Comparison of ENCODE assay signal across 10 mouse cellular contexts in genomic region chr11:117989926-117990325, GRCm38 (mm10). TPM values are rescaled to one million over a fixed set of nuclear protein-coding genes. Genes with fewer than 3 reads are reported as not detected.
DNase-seq lines count a peak whose midpoint lies in the region; TF ChIP-seq lines count a peak whose summit lies in the region.
"Had no signal": no experiment of that assay in that cellular context is flagged by ENCODE, and none has a peak within 500 bp of the region (broad histone marks: within the 10 kb centered on the region; RNA-seq: fewer than 3 reads in every experiment).

No protein-coding gene starts in this region.

- peaks cover 4% of the 10 kb centered on the region; the same call in 1 of the 2 replicates for H3K79me2 ChIP-seq in heart, adult 2 months (replicated peaks; ENCODE audit: control insufficient read depth, insufficient read depth, low read length)

- no peak for TF ChIP-seq EP300 in heart, adult 2 months (IDR thresholded peaks at IDR 0.05; ENCODE audit: insufficient read depth, low read depth, low read length)

- peak in 1 of 2 experiments; percentile 20 for DNase-seq in heart, adult 2 months
- DNase-seq in heart, postnatal 4 days, result no peak
- DNase-seq in spleen, adult 2 months (ENCODE audit: low read depth in 1 of 2, low spot score in 2 of 2), result no peak
- no peak for DNase-seq in spleen, postnatal 4 days (ENCODE audit: low spot score in 2 of 2)
- peak; percentile 57 for DNase-seq in c-Kit-positive CD71-positive TER-119-positive erythroid progenitor cells, embryonic 14.5 days (ENCODE audit: low spot score)
- peak; percentile 39 for DNase-seq in splenic B cell, adult 2 months (ENCODE audit: low read depth, low spot score)
- no peak for DNase-seq in spleen, postnatal 36 days (ENCODE audit: low spot score in 2 of 2)
- no peak for DNase-seq in urinary bladder, postnatal 4 days (ENCODE audit: low spot score in 2 of 2)

- no peak overlapping the region; the same call in 1 of the 2 replicates for H3K27ac ChIP-seq in heart, adult 2 months
- H3K27ac ChIP-seq in spleen, adult 2 months (ENCODE audit: insufficient read depth, low read length), result no peak overlapping the region
- H3K27ac ChIP-seq: embryonic facial prominence, embryonic 12.5 days; stomach, embryonic 15.5 days had no signal

- H3K4me3 ChIP-seq in heart, adult 2 months, result no peak overlapping the region
- no peak overlapping the region for H3K4me3 ChIP-seq in spleen, adult 2 months (ENCODE audit: extremely low read depth, insufficient read depth, insufficient read length)
- H3K4me3 ChIP-seq: embryonic facial prominence, embryonic 12.5 days; stomach, embryonic 15.5 days had no signal

- WGBS in heart, adult 2 months, result 25% methylated on average over 10 of the region's 10 CpGs
- 12% methylated on average over 10 of the region's 10 CpGs for WGBS in spleen, adult 2 months

- intact Hi-C loops in heart, adult 2 months (cut with DNase I), result loop anchor here (2.0 kb wide), 1 partner anchor 23 kb away; no protein-coding TSS in a partner anchor

- H3K27me3 ChIP-seq in heart, adult 2 months (ENCODE audit: control insufficient read depth, insufficient read depth, low read length), result no peaks in the 10 kb centered on the region
- no peaks in the 10 kb centered on the region for H3K27me3 ChIP-seq in spleen, adult 2 months (ENCODE audit: control insufficient read depth, insufficient read depth, low read length)
- no peaks in the 10 kb centered on the region for H3K27me3 ChIP-seq in splenic B cell, adult 2 months (ENCODE audit: control insufficient read depth, insufficient read depth, low read length, poor library complexity, severe bottlenecking)
- H3K27me3 ChIP-seq: embryonic facial prominence, embryonic 12.5 days; stomach, embryonic 15.5 days had no signal

- TF ChIP-seq POLR2A in heart, adult 2 months (IDR thresholded peaks at IDR 0.05; ENCODE audit: insufficient read depth, low read depth, low read length), result no peak
- TF ChIP-seq POLR2A in spleen, adult 2 months (IDR thresholded peaks at IDR 0.05; ENCODE audit: low read depth, low read length), result no peak

- H3K4me1 ChIP-seq in heart, adult 2 months (ENCODE audit: control insufficient read depth, insufficient read depth, low read length), result peaks cover 28% of the 10 kb centered on the region
- peaks cover 21% of the 10 kb centered on the region; the same call in 1 of the 2 replicates for H3K4me1 ChIP-seq in spleen, adult 2 months (ENCODE audit: control insufficient read depth, insufficient read depth, insufficient read length)

- no peak overlapping the region for H3K9ac ChIP-seq in heart, adult 2 months (ENCODE audit: low read depth, low read length)
- H3K9ac ChIP-seq: embryonic facial prominence, embryonic 12.5 days; stomach, embryonic 15.5 days had no signal

- TF ChIP-seq CTCF in heart, adult 2 months (IDR thresholded peaks at IDR 0.05), result peak; percentile 42
- peak; percentile 23; the same call in 1 of the 2 replicates for TF ChIP-seq CTCF in spleen, adult 2 months (IDR thresholded peaks at IDR 0.05; ENCODE audit: extremely low read depth, insufficient read depth, insufficient read length, insufficient replicate concordance)

- H3K36me3 ChIP-seq in heart, adult 2 months (ENCODE audit: control insufficient read depth, insufficient read depth, low read length), result no peaks in the 10 kb centered on the region; the same call in none of the 2 replicates
- no peaks in the 10 kb centered on the region for H3K36me3 ChIP-seq in spleen, adult 2 months (ENCODE audit: control insufficient read depth, insufficient read depth, low read length)
- no peaks in the 10 kb centered on the region for H3K36me3 ChIP-seq in splenic B cell, adult 2 months (ENCODE audit: control insufficient read depth, insufficient read depth, low read length, poor library complexity, severe bottlenecking)
- H3K36me3 ChIP-seq: embryonic facial prominence, embryonic 12.5 days; stomach, embryonic 15.5 days had no signal

RNA-seq across cellular contexts. Expression of gene Pgs1, which starts 3.8 kb away (rescaled TPM):
- 10 to 100 TPM; 17.9 to 18.1 TPM for total RNA-seq in heart, adult 2 months (2021)
- 21.8 and 26.5 TPM in 2 replicates for polyA plus RNA-seq in heart, adult 2 months (2012; rRNA removed)
- total RNA-seq in heart, postnatal 4 days (2021), result 10 to 100 TPM; 25.0 to 26.2 TPM
- 35.6 and 43.7 TPM in 2 replicates for polyA plus RNA-seq in spleen, adult 2 months (2012; rRNA removed)

RNA-seq across cellular contexts. Expression of gene Socs3, which starts 20.1 kb away (rescaled TPM):
- 1 to 10 TPM; 2.8 to 4.5 TPM for total RNA-seq in heart, adult 2 months (2021)
- 3.7 and 4.4 TPM in 2 replicates for polyA plus RNA-seq in heart, adult 2 months (2012; rRNA removed)
- 1 to 10 TPM; 5.5 TPM for total RNA-seq in heart, postnatal 4 days (2021)
- 22.0 and 31.0 TPM in 2 replicates for polyA plus RNA-seq in spleen, adult 2 months (2012; rRNA removed)

Comparison
In these comparisons a context has a peak if more than half of its experiments do, and no peak if none do; other contexts are left out.
1. DNase-seq: peak in c-Kit-positive CD71-positive TER-119-positive erythroid progenitor cells, embryonic 14.5 days (single experiment) and splenic B cell, adult 2 months (single experiment); none in heart, postnatal 4 days (single experiment), spleen, adult 2 months (0 of 2), spleen, postnatal 4 days (0 of 2), spleen, postnatal 36 days (0 of 2) and urinary bladder, postnatal 4 days (0 of 2).